Mouse (Mus musculus) liver, embryonic 14.5 days (tissue): ENCODE data around the gene Ccdc12. TPM values are rescaled to one million over a fixed set of nuclear protein-coding genes. Genes with fewer than 3 reads are reported as not detected.

Source experiments
- ATAC-seq: fragments of 200-750 bp; cut with Nextera tagmentation; 2 replicates; pipeline ENCODE4 v1.8.0; 2017; ENCODE audit warnings: moderate number of reproducible peaks, mild to moderate bottlenecking, moderate library complexity; ENCODE audit not compliant: insufficient read depth
- DNase-seq, 3 experiments: peaks; one replicate each; pipeline ENCODE4 v3.0.0-alpha.2; 2012 to 2013; ENCODE audit warnings: low read depth in 3 of 3, low spot score in 3 of 3
- H3K27ac ChIP-seq: fragments of 300-500 bp; sonication (generic); 2 replicates; pipeline ENCODE4 v1.5.1; 2014; ENCODE audit warnings: moderate library complexity, mild to moderate bottlenecking, control low read depth, inconsistent platforms
- H3K27me3 ChIP-seq: fragments of 300-500 bp; sonication (generic); 2 replicates; pipeline ENCODE4 v1.6.1; 2014; ENCODE audit warnings: mild to moderate bottlenecking, low read length, moderate library complexity; ENCODE audit not compliant: control insufficient read depth, insufficient read depth
- H3K36me3 ChIP-seq: fragments of 300-500 bp; sonication (generic); replicated peaks from 2 replicates; pipeline ENCODE4 v1.6.1; 2014; ENCODE audit warnings: low read depth; ENCODE audit not compliant: control insufficient read depth, insufficient read depth
- H3K4me1 ChIP-seq, 2 experiments: fragments of 200-500 bp in 1 of 2; fragments of 300-500 bp in 1 of 2; sonication (generic) in 1 of 2; replicated peaks; 2 replicates each; pipeline ENCODE4 v1.6.1; 2012 to 2014; ENCODE audit warnings: antibody characterized with exemption in 1 of 2, inconsistent platforms in 1 of 2, low read length in 1 of 2; ENCODE audit not compliant: control insufficient read depth in 2 of 2, insufficient read depth in 2 of 2
- H3K4me2 ChIP-seq: fragments of 300-500 bp; sonication (generic); 2 replicates; pipeline ENCODE4 v1.6.1; 2014; ENCODE audit warnings: low read depth, mild to moderate bottlenecking, control low read depth, moderate library complexity
- H3K4me3 ChIP-seq, 2 experiments: fragments of 200-500 bp in 1 of 2; fragments of 300-500 bp in 1 of 2; sonication (generic) in 1 of 2; 2 replicates each; pipeline ENCODE4 v1.5.1; 2012 to 2014; ENCODE audit warnings: low read depth in 2 of 2, low read length in 2 of 2, mild to moderate bottlenecking in 2 of 2, control low read depth in 1 of 2, inconsistent platforms in 1 of 2, moderate library complexity in 1 of 2; ENCODE audit not compliant: insufficient read depth in 1 of 2
- H3K9ac ChIP-seq: fragments of 300-500 bp; sonication (generic); replicated peaks from 2 replicates; pipeline ENCODE4 v1.6.1; 2014; ENCODE audit warnings: mild to moderate bottlenecking, control low read depth, moderate library complexity
- H3K9me3 ChIP-seq: fragments of 300-500 bp; sonication (generic); 2 replicates; pipeline ENCODE4 v1.6.1; 2016; ENCODE audit warnings: low read length, mixed read lengths; ENCODE audit not compliant: control insufficient read depth
- CTCF ChIP-seq: IDR thresholded peaks from 2 replicates; pipeline ENCODE4 v1.5.1; 2016; ENCODE audit warnings: antibody characterized with exemption, low read depth, control low read depth
- EP300 ChIP-seq: IDR thresholded peaks from 2 replicates; pipeline ENCODE4 v1.6.1; 2016; ENCODE audit warnings: antibody characterized with exemption, low read depth
- WGBS: fragments of 180-500 bp; shearing (Covaris S2); extraction: QIAGEN DNeasy Blood & Tissue Kit; methylation state at CpG from one replicate; pipeline ENCODE4 v1.1.7; 2014; ENCODE audit not compliant: insufficient replicate concordance; 5-methylcytosine and 5-hydroxymethylcytosine counted together
- polyA plus RNA-seq, 2 experiments: library from polyadenylated mRNA; depleted of rRNA in 1 of 2; stranded (reverse) in 1 of 2; unstranded in 1 of 2; fragments of >200 nt; fragmentation: Nextera tagmentation in 1 of 2; extraction: Ambion mirVana in 1 of 2; gene quantifications; 2 replicates each; pipeline versions ENCODE4 v1.2.1 to v1.2.3; 2012 to 2014

Gene Ccdc12
- polyA plus RNA-seq, 2 experiments: 64.5 to 66.0 TPM

- peaks cover 7 to 18% of the 10 kb centered on the region in 2 experiments for H3K4me1 ChIP-seq
- DNase-seq: no peak
These were observed 46.5 kb downstream of the Ccdc12 start for GRCm38 (mm10) chr9:110702848-110703247.

GRCm38 (mm10) chr9:110703951-110704350 is 47.6 kb downstream of the Ccdc12 start:
- TF ChIP-seq CTCF: no peak
- no peak for TF ChIP-seq EP300
- Histone ChIP-seq H3K4me1 (peaks cover 7 to 18% of the 10 kb centered on the region in 2 experiments), H3K9me3 (no peaks in the 10 kb centered on the region), H3K4me3 (no peak overlapping the region), H3K27ac (no peak overlapping the region), H3K36me3 (no peaks in the 10 kb centered on the region; the same call in 1 of the 2 replicates), H3K27me3 (no peaks in the 10 kb centered on the region), H3K9ac (no peak overlapping the region), H3K4me2 (no peak overlapping the region)
- ATAC-seq (no peak), DNase-seq (no peak)
- 73% methylated on average over 6 of the region's 6 CpGs for WGBS

More at GRCm38 (mm10) chr9:110702848-110703247, 46.5 kb downstream of the Ccdc12 start:
- Histone ChIP-seq H3K27me3 (no peaks in the 10 kb centered on the region), H3K9me3 (no peaks in the 10 kb centered on the region), H3K9ac (no peak overlapping the region), H3K36me3 (no peaks in the 10 kb centered on the region), H3K4me3 (no peak overlapping the region), H3K27ac (no peak overlapping the region), H3K4me2 (no peak overlapping the region)
- TF ChIP-seq EP300 (no peak), CTCF (no peak)
- no peak for ATAC-seq
- WGBS: 30% methylated on average over 1 of the region's 1 CpGs

GRCm38 (mm10) chr9:110706784-110707183 is 50.5 kb downstream of the Ccdc12 start:
- Histone ChIP-seq H3K27ac (no peak overlapping the region), H3K27me3 (no peaks in the 10 kb centered on the region), H3K36me3 (no peaks in the 10 kb centered on the region; the same call in 1 of the 2 replicates), H3K4me2 (no peak overlapping the region), H3K9ac (no peak overlapping the region), H3K4me1 (peaks cover 4% of the 10 kb centered on the region in 2 experiments; a peak in 1 of 4 replicates), H3K9me3 (no peaks in the 10 kb centered on the region), H3K4me3 (no peak overlapping the region)
- DNase-seq: no peak
- 47% methylated on average over 5 of the region's 5 CpGs for WGBS
- TF ChIP-seq EP300 (no peak), CTCF (no peak)
- no peak for ATAC-seq

GRCm38 (mm10) chr9:110709640-110710258 is 53.4 kb downstream of the Ccdc12 start:
- Histone ChIP-seq H3K36me3 (no peaks in the 10 kb centered on the region; the same call in 1 of the 2 replicates), H3K4me3 (peak overlapping the region; percentile 13 to 22; a peak in 3 of 4 replicates), H3K9ac (no peak overlapping the region), H3K9me3 (no peaks in the 10 kb centered on the region), H3K4me1 (no peaks in the 10 kb centered on the region), H3K4me2 (peak overlapping the region; percentile 11; the same call in 1 of the 2 replicates), H3K27me3 (no peaks in the 10 kb centered on the region), H3K27ac (no peak overlapping the region)
- TF ChIP-seq EP300 (no peak), CTCF (peak; percentile 96)
- 21% methylated on average over 5 of the region's 5 CpGs for WGBS
- DNase-seq: peak; percentile 38 to 62 (median 48)
- ATAC-seq: peak; percentile 72

GRCm38 (mm10) chr9:110711532-110711931 is 55.2 kb downstream of the Ccdc12 start:
- ATAC-seq: no peak
- Histone ChIP-seq H3K4me1 (no peaks in the 10 kb centered on the region), H3K4me3 (no peak overlapping the region), H3K27ac (no peak overlapping the region), H3K4me2 (no peak overlapping the region), H3K9ac (no peak overlapping the region), H3K9me3 (no peaks in the 10 kb centered on the region), H3K36me3 (no peaks in the 10 kb centered on the region; the same call in 1 of the 2 replicates), H3K27me3 (no peaks in the 10 kb centered on the region)
- WGBS: 94% methylated on average over 1 of the region's 1 CpGs
- no peak for DNase-seq
- TF ChIP-seq CTCF: no peak
- TF ChIP-seq EP300: no peak
